Mouse (Mus musculus): ENCODE measurements around the gene Pml. TPM values are rescaled to one million over a fixed set of nuclear protein-coding genes. Genes with fewer than 3 reads are reported as not detected.

The Pml gene
- total RNA-seq, 2 experiments from 2014 or later: 15.5 to 37.7 TPM

DNA sequence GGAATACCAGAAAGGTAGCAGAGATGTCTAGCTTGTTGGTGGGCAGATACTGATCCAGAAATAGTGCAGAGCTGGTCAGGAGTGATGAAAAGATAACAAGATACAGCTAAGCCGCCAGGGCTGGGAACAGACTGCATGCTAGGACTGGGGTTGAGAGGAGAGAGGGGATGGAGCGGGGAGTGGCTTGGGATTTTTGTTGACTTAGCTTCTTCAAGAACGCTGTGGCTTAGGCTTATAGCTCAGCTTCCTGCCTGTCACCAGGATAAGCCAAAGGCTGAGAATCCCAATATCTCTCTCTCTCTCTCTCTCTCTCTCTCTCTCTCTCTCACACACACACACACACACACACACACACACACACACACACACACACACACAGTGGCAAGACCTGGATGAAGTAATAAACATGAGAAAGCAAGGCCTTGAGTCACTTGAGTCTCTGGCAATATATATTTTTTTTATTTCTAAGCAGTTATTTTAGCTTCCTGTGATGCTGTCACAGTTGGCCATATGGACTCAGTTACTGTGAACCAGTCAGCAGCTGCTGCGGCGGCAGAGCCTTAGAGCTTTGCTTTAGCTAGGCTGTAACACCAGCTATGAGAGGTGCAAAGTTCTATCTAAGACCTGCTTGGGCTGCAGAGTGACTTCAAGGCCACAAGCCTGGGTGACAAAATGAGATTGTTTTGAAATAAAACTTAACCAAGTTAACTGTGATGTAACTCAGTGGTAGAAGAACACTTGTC is 73.7 kb downstream of the Pml start:
- no peak for ATAC-seq (ENCODE audit: poor library complexity, severe bottlenecking)

DNA sequence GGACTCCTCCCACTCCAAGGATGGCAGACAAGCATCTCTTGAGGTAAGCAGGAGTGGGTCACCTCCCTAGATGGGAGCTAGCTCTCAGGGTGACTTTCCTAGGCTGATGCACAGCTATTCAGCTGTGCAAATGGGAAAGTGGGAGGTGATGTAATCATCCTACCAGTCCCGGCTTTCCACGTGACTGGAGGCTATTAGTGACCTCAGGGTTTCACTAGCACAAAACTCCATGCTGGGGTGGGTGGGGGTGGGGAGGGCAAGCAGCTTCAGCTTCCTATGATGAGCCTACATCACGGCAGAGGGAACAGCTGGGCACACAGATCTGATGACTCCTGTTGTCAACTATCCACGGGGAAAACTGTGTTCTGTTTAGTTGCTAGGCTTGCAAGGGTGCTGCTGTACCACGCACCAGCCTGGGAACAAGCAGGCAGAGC is 74.8 kb downstream of the Pml start:
- ATAC-seq (ENCODE audit: poor library complexity, severe bottlenecking): no peak

DNA sequence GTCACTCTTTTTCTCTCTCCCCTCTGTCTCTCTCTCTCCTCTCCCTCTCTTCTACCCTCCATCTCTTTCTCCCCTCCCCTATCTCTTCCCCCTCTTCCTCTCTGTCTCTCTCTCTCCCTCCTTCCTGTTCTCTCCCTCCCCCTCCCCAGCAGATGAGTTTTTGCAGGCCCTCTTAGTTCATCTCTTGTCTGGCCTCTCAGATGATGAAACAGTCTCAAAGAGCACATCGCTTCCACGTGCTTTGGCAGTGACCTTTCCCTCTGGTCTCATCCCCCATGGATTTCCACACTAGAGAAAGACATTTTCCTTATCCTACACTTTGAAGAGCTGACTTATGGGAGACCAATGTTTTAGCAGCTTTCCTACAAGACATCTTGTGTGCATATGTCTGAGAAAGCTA is 76.7 kb downstream of the Pml start:
- no peak for ATAC-seq (ENCODE audit: poor library complexity, severe bottlenecking)

DNA sequence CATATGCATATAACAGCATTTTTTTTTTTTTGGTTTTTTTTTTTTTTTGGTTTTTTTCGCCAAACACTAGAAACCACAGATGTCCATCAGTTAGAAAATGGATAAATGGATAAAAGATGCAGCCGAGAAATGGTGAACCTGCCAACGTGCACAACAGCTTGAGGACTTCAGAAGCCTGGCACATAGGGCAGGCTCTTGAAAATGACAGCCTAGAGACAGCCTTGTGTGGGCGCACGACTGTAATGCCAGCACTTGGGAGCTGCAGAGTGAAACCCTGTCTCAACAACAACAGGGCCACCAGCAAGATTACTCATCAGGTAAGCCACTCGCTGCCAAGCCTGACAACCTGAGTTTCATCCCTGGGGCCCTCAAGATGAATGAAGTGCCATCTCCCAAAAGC is 80.2 kb downstream of the Pml start:
- no peak for ATAC-seq (ENCODE audit: poor library complexity, severe bottlenecking)

DNA sequence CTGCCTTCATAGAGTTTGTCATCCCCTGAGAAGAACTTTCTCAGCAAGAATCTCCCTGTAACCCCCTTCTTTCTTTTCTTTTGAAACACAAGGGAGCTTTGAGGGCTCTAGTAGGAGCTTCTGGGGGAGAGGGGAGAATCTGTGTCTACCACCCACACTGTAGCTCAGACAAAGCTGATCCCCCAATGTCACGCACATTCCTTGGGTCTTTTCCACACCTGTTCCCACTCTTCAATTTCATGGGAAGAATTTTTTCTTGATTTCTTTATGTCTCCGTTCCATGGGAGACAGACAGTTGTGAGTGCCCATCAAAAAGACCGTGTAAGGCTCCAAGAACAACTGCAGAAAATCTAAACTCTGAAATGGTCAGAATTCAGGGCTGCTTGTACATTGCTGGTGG is 80.7 kb downstream of the Pml start:
- no peak for ATAC-seq (ENCODE audit: poor library complexity, severe bottlenecking)

Other genes with a start within 250 kb of the Pml start
- gene Cyp11a1, start 243.4 kb downstream of the Pml start, total RNA-seq (2015): 9.2 and 10.5 TPM in 2 replicates
- gene Cyp11a1, start 243.4 kb downstream of the Pml start, total RNA-seq (2017): 8.3 and 9.7 TPM in 2 replicates
- not detected in 2 replicates for gene Stra6, start 186.0 kb downstream of the Pml start, total RNA-seq (2015)
- not detected in 2 replicates for gene Stra6, start 186.0 kb downstream of the Pml start, total RNA-seq (2017)
- gene Ccdc33, start 131.0 kb downstream of the Pml start, total RNA-seq (2015): not detected in 2 replicates
- gene Ccdc33, start 131.0 kb downstream of the Pml start, total RNA-seq (2017): not detected in 2 replicates
- 0.16 and 0.33 TPM in 2 replicates for gene Islr, start 45.5 kb downstream of the Pml start, total RNA-seq (2015)
- not detected in 2 replicates for gene Islr, start 45.5 kb downstream of the Pml start, total RNA-seq (2017)
- gene Islr2, start 45.5 kb downstream of the Pml start, total RNA-seq (2015): not detected in 2 replicates
- gene Islr2, start 45.5 kb downstream of the Pml start, total RNA-seq (2017): not detected in 2 replicates
- gene Stoml1, start 3.4 kb upstream of the Pml start, total RNA-seq (2015): 5.8 and 6.1 TPM in 2 replicates
- 9.4 and 11.9 TPM in 2 replicates for gene Stoml1, start 3.4 kb upstream of the Pml start, total RNA-seq (2017)
- gene Loxl1, start 63.4 kb upstream of the Pml start, total RNA-seq (2015): 0.05 and 0.11 TPM in 2 replicates
- not detected in 2 replicates for gene Loxl1, start 63.4 kb upstream of the Pml start, total RNA-seq (2017)
- not detected in 2 replicates for gene Tbc1d21, start 120.7 kb upstream of the Pml start, total RNA-seq (2015)
- not detected in 2 replicates for gene Tbc1d21, start 120.7 kb upstream of the Pml start, total RNA-seq (2017)
- gene Insyn1, start 238.8 kb upstream of the Pml start, total RNA-seq (2015): not detected in 2 replicates
- not detected in 2 replicates for gene Insyn1, start 238.8 kb upstream of the Pml start, total RNA-seq (2017)